Mouse (Mus musculus) adrenal gland, postnatal 25 days (tissue): ENCODE results near the gene Bglap3. TPM values are rescaled to one million over a fixed set of nuclear protein-coding genes. Genes with fewer than 3 reads are reported as not detected.

ENCODE experiments used
- DNase-seq: peaks from one replicate; pipeline ENCODE4 v3.0.0; 2021; ENCODE audit warnings: mixed read lengths
- total RNA-seq: library from RNA; stranded (reverse); gene quantifications from 2 replicates; pipeline ENCODE4 v1.2.3, GENCODE M21; 2021

Gene Bglap3
- total RNA-seq, 1 experiment from 2014 or later, result 0.79 TPM

DNA sequence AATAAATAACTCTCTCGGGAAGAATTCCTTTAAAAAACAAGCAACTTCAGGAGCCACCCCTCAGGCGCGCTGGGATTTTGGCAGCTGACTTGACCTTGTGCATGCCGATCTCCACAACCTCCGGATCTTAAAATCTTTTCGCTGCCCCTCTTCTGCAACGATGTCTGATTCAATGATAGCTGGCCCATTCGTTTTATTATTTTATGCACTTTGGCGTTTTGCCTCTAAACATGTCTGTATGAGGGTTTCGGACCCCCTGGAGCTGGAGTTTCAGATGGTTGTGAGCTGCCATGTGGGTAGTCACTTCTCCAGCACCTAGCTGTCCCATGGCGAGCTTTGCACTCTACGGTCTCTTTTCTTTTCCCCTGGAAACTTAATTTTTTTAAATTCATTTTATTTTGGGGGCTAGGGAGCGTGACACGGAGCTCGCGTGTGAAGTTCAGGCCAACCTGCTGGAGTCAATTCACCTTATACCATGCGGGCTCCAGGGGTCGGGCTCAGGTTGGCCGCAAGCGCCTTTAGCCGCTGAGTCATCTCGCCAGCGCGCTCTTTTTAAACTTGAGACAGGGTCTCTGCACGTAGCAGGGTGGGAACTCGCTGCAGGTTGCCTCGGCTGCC lies 37.0 kb downstream of the Bglap3 start:
- DNase-seq, result peak; percentile 72

DNA sequence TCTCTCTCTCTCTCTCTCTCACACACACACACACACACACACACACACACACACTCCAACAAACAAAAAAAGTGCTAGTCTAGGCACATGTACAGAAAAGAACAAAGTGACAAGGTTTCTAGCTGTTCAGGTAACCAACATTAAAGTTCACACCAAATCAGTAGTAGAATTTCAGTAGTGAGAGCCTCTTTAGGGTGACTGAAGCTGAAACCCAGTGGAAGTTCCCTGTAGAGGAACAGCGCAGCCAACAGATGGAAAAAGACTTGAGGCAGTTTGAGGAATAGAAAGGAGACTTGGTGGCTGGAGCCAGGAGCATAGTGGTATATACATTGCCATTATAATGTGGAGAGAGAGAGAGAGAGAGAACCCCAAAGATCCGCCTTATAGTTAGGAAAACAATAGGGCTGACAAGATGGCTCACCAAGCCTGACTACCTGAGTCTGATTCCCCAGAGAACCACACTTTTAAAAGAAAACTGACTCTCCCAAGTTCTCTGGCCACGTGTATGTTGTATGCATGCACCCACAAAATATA lies 37.6 kb downstream of the Bglap3 start:
- no peak for DNase-seq

- DNase-seq, result no peak
These were observed 38.4 kb downstream of the Bglap3 start for GRCm38 (mm10) chr3:88334029-88334658.

GRCm38 (mm10) chr3:88331282-88331681 lies 41.3 kb downstream of the Bglap3 start:
- DNase-seq, result no peak

GRCm38 (mm10) chr3:88328956-88329355 lies 43.6 kb downstream of the Bglap3 start:
- DNase-seq, result no peak

GRCm38 (mm10) chr3:88324951-88325405 lies 47.6 kb downstream of the Bglap3 start, which contains the start of gene Glmp:
Glmp (plus strand) TSS chr3:88325023.
- DNase-seq, result peak; percentile 47

Other genes with a start within 250 kb of the Bglap3 start
- 104 TPM in 2 replicates for gene Mef2d, start 230.4 kb downstream of the Bglap3 start, total RNA-seq
- 4.0 and 4.4 TPM in 2 replicates for gene Rhbg, start 118.0 kb downstream of the Bglap3 start, total RNA-seq
- 1.6 and 2.5 TPM in 2 replicates for gene Gm38392, start 85.5 kb downstream of the Bglap3 start, total RNA-seq
- gene Tsacc, start 75.7 kb downstream of the Bglap3 start, total RNA-seq, result 8.9 and 11.3 TPM in 2 replicates
- gene Cct3, start 75.6 kb downstream of the Bglap3 start, total RNA-seq, result 277 and 284 TPM in 2 replicates
- gene Glmp, start 47.7 kb downstream of the Bglap3 start, total RNA-seq, result 183 and 214 TPM in 2 replicates
- 6.6 and 7.8 TPM in 2 replicates for gene Tmem79, start 36.6 kb downstream of the Bglap3 start, total RNA-seq
- 55.3 and 59.1 TPM in 2 replicates for gene Smg5, start 36.5 kb downstream of the Bglap3 start, total RNA-seq
- gene Paqr6, start 8.2 kb downstream of the Bglap3 start, total RNA-seq, result 1.6 and 1.9 TPM in 2 replicates
- 1.0 TPM in 1 of 2 replicates, not detected in the other for gene Bglap2, start 6.0 kb upstream of the Bglap3 start, total RNA-seq
- gene Bglap, start 11.7 kb upstream of the Bglap3 start, total RNA-seq, result 4.3 TPM in 1 of 2 replicates, not detected in the other
- 34.9 and 41.2 TPM in 2 replicates for gene Pmf1, start 37.6 kb upstream of the Bglap3 start, total RNA-seq
- 42.9 and 45.9 TPM in 2 replicates for gene Slc25a44, start 52.4 kb upstream of the Bglap3 start, total RNA-seq
- gene Sema4a, start 88.4 kb upstream of the Bglap3 start, total RNA-seq, result 6.0 and 6.2 TPM in 2 replicates
- 90.6 and 91.1 TPM in 2 replicates for gene Lmna, start 137.2 kb upstream of the Bglap3 start, total RNA-seq
- gene Mex3a, start 159.7 kb upstream of the Bglap3 start, total RNA-seq, result 3.3 and 3.5 TPM in 2 replicates
- not detected in 2 replicates for gene Rab25, start 175.6 kb upstream of the Bglap3 start, total RNA-seq
- 148 and 150 TPM in 2 replicates for gene Lamtor2, start 180.3 kb upstream of the Bglap3 start, total RNA-seq
- 74.3 and 87.0 TPM in 2 replicates for gene Ubqln4, start 181.0 kb upstream of the Bglap3 start, total RNA-seq
- gene Ssr2, start 203.1 kb upstream of the Bglap3 start, total RNA-seq, result 199 and 214 TPM in 2 replicates
- 35.4 and 35.9 TPM in 2 replicates for gene Arhgef2, start 233.2 kb upstream of the Bglap3 start, total RNA-seq